Mouse (Mus musculus): Measurements from ENCODE around the gene Bcl2.

- no peak for TF ChIP-seq CTCF (IDR thresholded peaks at IDR 0.05; ENCODE audit: low read depth)
- TF ChIP-seq EP300 (IDR thresholded peaks at IDR 0.05; ENCODE audit: low read depth): no peak
These were observed 210.7 kb downstream of the Bcl2 start for GRCm38 (mm10) chr1:106503407-106503806.

All from heart, postnatal 0 days (tissue).